Mouse (Mus musculus) testis, adult 2 months (tissue): ENCODE measurements at regions not wholly inside any gene's neighbourhood (a gene's known extent, or its start where the extent isn't known, plus 50 kb on each side); places are given as distances from the start of the nearest gene placed in this dataset.

ENCODE experiments used
- H3K27ac ChIP-seq: fragments of 200-500 bp; 2 replicates; pipeline ENCODE4 v1.5.1; 2012; ENCODE audit warnings: low read depth, low read length; ENCODE audit not compliant: control insufficient read depth, insufficient read depth
- H3K27me3 ChIP-seq: fragments of 200-500 bp; 2 replicates; pipeline ENCODE4 v1.6.1; 2012; ENCODE audit warnings: mild to moderate bottlenecking, low read length, moderate library complexity; ENCODE audit not compliant: control insufficient read depth, insufficient read depth
- H3K36me3 ChIP-seq: fragments of 200-500 bp; 2 replicates; pipeline ENCODE4 v1.6.1; 2012; ENCODE audit warnings: mild to moderate bottlenecking, low read length; ENCODE audit not compliant: control insufficient read depth, insufficient read depth
- H3K4me1 ChIP-seq: fragments of 200-500 bp; 2 replicates; pipeline ENCODE4 v1.6.1; 2012; ENCODE audit warnings: low read length; ENCODE audit not compliant: control insufficient read depth, insufficient read depth
- H3K4me3 ChIP-seq: fragments of 200-500 bp; 2 replicates; pipeline ENCODE4 v1.5.1; 2012; ENCODE audit warnings: low read depth, mild to moderate bottlenecking, low read length, moderate library complexity, mixed read lengths; ENCODE audit not compliant: control insufficient read depth
- CTCF ChIP-seq: fragments of 200-500 bp; IDR thresholded peaks from 2 replicates; pipeline ENCODE4 v1.5.1; 2012; ENCODE audit warnings: low read depth, mild to moderate bottlenecking, inconsistent platforms, low read length, moderate library complexity; ENCODE audit not compliant: control insufficient read depth, insufficient read depth, insufficient replicate concordance
- POLR2A ChIP-seq: fragments of 200-500 bp; IDR thresholded peaks from 2 replicates; pipeline ENCODE4 v1.6.1; 2012; ENCODE audit warnings: low read depth, mild to moderate bottlenecking, inconsistent platforms, low read length, moderate library complexity; ENCODE audit not compliant: control insufficient read depth

GRCm38 (mm10) chr16:49580708-49581107 is 118.3 kb upstream of the Ift57 start:
- Histone ChIP-seq H3K27ac (no peak overlapping the region), H3K27me3 (no peaks in the 10 kb centered on the region), H3K4me3 (no peak overlapping the region), H3K4me1 (no peaks in the 10 kb centered on the region), H3K36me3 (no peaks in the 10 kb centered on the region)
- TF ChIP-seq POLR2A: no peak
- no peak for TF ChIP-seq CTCF

- Histone ChIP-seq H3K36me3 (no peaks in the 10 kb centered on the region), H3K4me1 (no peaks in the 10 kb centered on the region), H3K27me3 (no peaks in the 10 kb centered on the region), H3K27ac (no peak overlapping the region), H3K4me3 (no peak overlapping the region)
- TF ChIP-seq CTCF: no peak
- no peak for TF ChIP-seq POLR2A
Observed at GRCm38 (mm10) chr16:49606500-49606899, 92.5 kb upstream of the Ift57 start.

- Histone ChIP-seq H3K4me1 (peaks cover 5% of the 10 kb centered on the region; the same call in 1 of the 2 replicates), H3K36me3 (no peaks in the 10 kb centered on the region), H3K27me3 (no peaks in the 10 kb centered on the region), H3K27ac (no peak overlapping the region), H3K4me3 (no peak overlapping the region)
- TF ChIP-seq CTCF (no peak), POLR2A (no peak)
Observed at GRCm38 (mm10) chr16:49614801-49615200, 84.2 kb upstream of the Ift57 start.

GRCm38 (mm10) chr16:49615342-49616020 is 83.6 kb upstream of the Ift57 start:
- Histone ChIP-seq H3K4me3 (no peak overlapping the region; the same call in 1 of the 2 replicates), H3K36me3 (no peaks in the 10 kb centered on the region)
- TF ChIP-seq POLR2A: no peak
- no peak for TF ChIP-seq CTCF

GRCm38 (mm10) chr16:49616263-49616872 is 82.7 kb upstream of the Ift57 start:
- Histone ChIP-seq H3K27ac (no peak overlapping the region), H3K4me1 (peaks cover 5% of the 10 kb centered on the region; the same call in 1 of the 2 replicates), H3K36me3 (no peaks in the 10 kb centered on the region), H3K4me3 (no peak overlapping the region), H3K27me3 (no peaks in the 10 kb centered on the region)
- TF ChIP-seq CTCF (no peak), POLR2A (no peak)

More at GRCm38 (mm10) chr16:49615342-49616020, 83.6 kb upstream of the Ift57 start:
- Histone ChIP-seq H3K4me1 (peaks cover 5% of the 10 kb centered on the region; the same call in 1 of the 2 replicates), H3K27me3 (no peaks in the 10 kb centered on the region), H3K27ac (no peak overlapping the region)

- Histone ChIP-seq H3K36me3 (no peaks in the 10 kb centered on the region), H3K4me1 (no peaks in the 10 kb centered on the region), H3K4me3 (no peak overlapping the region), H3K27ac (no peak overlapping the region), H3K27me3 (no peaks in the 10 kb centered on the region)
- TF ChIP-seq CTCF: no peak
- TF ChIP-seq POLR2A: no peak
Observed at GRCm38 (mm10) chr16:49633502-49633901, 65.5 kb upstream of the Ift57 start.

GRCm38 (mm10) chr16:49635506-49635905 is 63.5 kb upstream of the Ift57 start:
- no peaks in the 10 kb centered on the region for H3K27me3 ChIP-seq
- H3K4me3 ChIP-seq: no peak overlapping the region
- TF ChIP-seq POLR2A: no peak
- no peak for TF ChIP-seq CTCF
- H3K36me3 ChIP-seq: no peaks in the 10 kb centered on the region
- H3K27ac ChIP-seq: no peak overlapping the region
- no peaks in the 10 kb centered on the region for H3K4me1 ChIP-seq
